Mouse (Mus musculus): ENCODE data around the gene Rp9. TPM values are rescaled to one million over a fixed set of nuclear protein-coding genes. Genes with fewer than 3 reads are reported as not detected.
"Not testable (repeated sequence)": the region's sequence is repeated elsewhere in the genome, so short reads cannot be mapped to it uniquely, and the experiment has no call there.

Gene Rp9
- total RNA-seq, 1 experiment from 2014 or later, result 37.6 TPM

DNA sequence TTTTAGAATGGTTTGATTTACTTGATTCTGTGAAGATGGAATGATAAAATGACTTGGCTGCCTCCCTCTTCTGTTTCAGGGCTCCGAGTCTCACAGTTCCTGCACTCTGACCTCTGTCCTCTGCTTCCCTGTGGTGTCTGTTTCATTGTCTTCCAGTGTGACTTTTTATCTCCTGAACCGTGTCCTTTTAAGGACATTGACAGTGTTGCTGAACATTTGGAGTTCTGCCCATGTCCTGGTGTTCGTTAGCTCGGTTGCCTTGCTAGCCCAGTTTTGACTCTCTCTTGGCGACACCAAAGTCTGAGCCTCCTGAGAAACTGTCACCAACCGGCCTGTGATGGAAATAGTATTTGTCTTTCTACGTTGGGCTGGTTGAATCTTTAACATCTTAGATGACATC lies 49.1 kb downstream of the Rp9 start:
- no peak for DNase-seq

DNA sequence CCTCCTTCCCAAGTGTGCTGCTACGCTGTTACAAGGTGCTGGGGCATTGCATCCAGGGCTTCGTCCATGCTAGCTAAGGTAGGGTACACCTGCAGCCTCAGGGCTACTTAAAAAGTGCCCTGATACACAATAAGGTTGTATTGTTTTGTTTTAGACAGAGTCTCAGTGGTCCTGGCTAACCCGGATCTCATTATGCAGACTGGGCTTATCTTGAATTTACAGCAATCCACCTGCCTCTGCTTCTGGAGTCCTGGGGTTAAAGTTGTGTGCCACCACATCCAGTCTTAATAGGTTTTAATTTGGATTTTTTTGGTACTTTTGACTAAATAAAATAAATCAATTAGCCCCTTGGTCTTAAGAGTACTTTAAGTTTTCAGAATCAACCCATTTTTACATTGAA lies 49.7 kb downstream of the Rp9 start:
- no peak for DNase-seq

DNA sequence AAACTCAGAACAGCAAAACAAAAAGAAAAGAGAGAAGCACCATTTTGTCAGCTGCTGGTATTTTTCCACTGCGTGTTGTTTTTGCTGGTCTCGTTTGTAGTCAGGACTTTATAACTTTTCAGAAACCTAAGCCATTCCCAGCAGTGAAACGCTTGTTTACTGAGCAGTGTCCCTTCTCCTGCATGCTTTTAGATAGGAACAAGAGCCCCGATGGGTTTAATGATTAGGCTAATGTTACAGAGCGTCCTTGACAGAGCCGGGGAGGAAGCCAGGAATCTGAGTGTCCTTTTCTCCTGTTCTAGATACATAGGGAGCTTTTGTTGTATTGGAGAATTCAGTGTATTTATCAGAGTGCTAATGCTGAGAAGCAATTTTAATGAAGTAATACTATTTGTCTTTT lies 52.0 kb downstream of the Rp9 start:
- no peak for DNase-seq

DNA sequence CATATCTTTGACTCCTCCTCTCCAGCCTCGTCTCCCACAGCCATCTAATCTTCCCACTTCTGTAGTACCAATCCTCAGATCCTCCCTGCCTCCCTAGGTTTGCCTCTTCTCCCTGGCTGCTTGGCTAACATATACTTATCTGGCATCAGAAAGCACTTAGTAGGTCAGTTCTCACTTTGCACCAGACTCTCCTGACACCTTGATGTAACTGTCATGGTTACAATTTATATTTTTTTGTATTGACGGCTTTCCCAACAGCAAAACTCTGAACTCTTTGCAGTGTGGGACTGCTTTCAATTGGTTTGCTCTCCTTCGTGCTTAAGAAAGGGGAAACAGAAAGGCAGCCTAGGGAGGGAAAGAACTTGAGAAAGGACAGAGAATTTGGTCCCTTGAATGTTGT lies 53.4 kb downstream of the Rp9 start:
- no peak for DNase-seq

DNA sequence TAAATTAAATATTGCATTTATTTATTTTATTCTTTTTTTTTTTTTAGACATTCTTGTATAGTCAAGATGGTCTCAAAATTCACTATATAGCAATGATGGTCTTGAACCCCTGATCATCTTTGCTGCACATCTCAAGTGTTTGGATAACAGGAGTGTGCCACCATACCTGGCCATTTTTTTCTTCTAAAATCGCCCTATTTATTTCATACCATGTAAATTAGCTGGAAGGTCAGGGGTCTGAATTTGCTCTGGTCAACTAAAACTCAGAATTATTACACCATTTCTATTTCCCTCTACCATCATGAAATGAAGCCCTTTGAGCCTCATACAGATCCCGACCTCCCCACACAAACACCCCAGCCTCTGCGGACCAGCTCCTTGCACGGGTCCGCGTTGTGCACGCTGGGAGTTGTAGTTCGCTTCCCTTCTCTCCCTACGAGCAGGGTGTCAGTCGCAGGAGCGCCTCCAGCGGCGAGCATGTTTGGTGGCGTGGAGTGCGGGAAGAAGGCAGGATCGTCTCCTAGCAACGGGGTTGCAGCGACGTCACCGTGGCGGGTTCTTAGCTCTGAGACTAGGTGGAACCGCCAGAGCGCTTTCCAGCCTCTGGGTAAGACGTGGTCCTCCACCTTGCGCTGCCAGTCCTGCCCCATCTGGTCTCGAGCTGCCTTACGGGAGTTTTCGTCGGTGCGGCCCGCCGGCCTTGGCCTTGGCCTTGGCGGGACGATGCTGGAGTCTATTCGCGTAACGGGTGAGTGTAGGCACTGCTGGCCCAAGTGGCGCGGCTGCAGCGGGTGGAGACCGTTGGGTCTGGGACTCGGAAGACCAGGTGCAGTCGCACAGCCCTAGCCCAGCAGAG lies 58.3 kb downstream of the Rp9 start, which contains the start of gene 9530077C05Rik:
TSS of gene 9530077C05Rik (plus strand) at position 512 of the 856 bp plus-strand sequence.
- peak; percentile 96 for DNase-seq

DNA sequence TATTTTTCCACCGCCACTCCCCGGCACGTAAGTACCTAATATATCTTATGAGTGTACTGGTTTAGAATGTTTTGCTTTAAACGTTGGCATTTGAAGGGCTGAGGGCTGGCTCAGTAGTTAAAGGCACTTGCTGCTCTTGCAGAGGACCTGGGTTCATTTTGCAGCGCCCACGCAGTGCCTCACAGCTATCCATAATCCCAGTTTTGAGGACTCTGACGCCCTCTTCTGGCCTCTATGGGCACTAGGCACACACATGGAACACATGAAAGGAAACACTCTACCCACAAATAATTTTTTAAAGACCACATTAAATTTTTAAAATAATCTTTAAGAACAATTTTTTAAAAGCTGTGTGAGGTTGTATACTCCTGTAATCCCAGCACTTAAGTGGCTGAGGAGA lies 60.0 kb downstream of the Rp9 start:
- no peak for DNase-seq

DNA sequence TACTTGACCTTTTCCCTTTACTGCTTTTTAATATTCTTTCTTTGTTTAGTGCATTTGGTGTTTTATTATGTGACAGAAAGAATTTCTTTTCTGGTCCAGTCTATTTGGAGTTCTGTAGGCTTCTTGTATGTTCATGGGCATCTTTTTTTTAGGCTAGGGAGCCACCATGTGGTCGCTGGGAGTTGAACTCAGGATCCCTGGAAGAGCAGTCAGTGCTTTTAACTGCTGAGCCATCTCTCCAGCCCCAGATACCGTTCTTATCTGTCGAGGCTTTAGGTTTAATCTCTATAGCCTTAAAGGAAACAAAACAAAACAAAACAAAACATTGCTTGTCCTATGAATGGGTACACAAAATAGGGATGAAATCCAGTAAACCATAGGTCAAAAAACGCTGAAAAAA lies 61.2 kb downstream of the Rp9 start:
- DNase-seq, result not testable (repeated sequence)

DNA sequence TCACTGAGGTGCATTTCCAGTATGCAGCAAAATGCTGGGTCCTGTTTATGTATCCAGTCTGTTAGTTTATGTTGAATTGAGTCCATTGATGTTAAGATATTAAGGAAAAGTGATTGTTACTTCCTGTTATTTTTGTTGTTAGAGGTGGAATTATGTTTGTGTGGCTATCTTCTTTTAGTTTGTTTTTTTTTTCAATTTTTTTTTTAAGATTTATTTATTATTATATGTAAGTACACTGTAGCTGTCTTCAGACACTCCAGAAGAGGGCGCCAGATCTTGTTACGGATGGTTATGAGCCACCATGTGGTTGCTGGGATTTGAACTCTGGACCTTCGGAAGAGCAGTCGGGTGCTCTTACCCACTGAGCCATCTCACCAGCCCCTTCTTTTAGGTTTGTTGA lies 61.9 kb downstream of the Rp9 start:
- not testable (repeated sequence) for DNase-seq

DNA sequence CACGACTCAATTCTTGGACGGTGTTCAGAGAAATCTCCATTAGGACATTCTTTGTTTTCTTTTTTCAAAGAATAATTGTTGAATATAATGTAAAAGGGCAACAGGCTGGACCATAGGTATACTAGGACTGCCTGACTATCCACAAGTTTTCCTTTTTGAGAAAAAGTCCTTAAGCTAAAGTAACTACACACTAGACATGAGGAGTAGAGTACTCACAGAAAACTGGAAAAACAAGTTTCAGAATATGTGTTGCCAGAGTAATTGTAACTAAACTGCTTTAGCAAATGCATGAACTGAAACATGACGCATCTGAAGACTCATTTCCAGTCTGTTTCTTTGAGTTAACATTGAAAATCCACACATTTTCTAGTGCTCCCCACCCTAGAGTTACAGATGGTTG lies 64.1 kb downstream of the Rp9 start:
- DNase-seq, result no peak

DNA sequence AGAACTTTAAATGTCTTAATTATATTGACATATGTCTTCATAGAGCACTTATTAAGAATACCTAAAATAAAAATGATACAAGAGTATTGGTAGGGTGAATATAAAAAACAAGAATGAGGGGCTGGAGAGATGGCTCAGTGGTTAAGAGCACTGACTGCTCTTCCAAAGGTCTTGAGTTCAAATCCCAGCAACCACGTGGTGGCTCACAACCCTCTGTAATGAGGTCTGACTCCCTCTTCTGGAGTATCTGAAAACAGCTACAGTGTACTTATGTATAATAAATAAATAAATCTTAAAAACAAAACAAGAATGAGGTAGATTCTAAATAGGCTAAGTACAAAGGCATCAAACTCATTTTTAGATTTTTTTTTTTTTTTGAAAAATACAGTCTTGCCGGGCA lies 66.0 kb downstream of the Rp9 start:
- DNase-seq, result not testable (repeated sequence)

DNA sequence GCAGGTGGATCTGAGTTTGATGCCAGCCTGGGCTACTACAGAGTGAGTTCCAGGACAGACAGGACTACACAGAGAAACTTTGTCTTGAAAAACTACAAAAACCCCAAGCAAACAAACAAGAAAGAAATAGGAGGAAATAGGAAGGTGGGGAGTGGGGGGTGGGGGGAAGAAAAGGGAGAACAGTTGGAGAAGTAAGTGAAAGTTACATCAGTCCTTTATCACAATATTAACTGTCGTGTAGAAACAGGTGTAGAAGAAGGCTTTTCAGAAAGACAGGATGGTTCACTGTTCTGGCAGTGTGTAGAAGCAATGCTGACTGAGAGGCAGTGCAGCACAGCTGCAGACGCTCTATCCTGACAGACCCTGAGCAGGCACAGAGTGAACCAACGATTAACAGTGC lies 66.6 kb downstream of the Rp9 start:
- no peak for DNase-seq

DNA sequence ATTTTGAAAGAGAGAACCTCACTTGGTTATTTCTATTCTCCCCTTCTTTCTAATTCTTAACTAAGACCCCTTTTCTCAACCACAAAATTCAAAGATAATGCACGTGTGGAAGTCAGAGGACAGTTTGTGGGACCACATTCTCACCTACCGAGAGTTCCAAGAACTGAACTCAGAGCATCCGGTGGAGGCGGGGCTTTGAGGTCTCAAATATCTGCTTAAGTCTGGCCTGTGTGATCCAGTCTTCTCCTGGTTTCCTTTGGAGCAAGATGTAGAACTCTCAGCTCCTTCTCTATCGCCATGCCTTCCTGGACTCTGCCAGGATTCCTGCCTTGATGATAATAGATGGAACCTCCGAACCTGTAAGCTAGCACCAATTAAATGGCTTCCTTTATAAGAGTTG lies 67.5 kb downstream of the Rp9 start:
- DNase-seq, result no peak

DNA sequence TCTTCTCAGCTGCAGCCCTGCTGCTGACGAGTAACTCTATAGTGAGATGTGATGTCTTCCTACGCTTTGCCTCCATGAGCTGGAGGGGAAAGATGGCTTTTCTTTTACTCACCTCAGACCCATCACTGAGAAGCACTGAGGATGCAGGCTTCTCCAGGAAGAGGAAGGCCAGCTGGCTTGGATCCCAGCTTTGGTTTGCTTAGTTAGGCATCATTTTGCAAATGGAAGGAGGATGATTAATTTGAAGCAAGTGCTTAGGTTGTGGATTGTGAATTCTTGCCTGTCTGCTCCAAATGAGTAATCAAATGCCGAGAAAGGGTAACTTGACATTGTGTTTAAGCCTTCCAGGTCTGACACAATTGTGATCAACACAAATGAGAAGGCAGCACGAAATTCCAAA lies 70.5 kb downstream of the Rp9 start:
- no peak for DNase-seq

DNA sequence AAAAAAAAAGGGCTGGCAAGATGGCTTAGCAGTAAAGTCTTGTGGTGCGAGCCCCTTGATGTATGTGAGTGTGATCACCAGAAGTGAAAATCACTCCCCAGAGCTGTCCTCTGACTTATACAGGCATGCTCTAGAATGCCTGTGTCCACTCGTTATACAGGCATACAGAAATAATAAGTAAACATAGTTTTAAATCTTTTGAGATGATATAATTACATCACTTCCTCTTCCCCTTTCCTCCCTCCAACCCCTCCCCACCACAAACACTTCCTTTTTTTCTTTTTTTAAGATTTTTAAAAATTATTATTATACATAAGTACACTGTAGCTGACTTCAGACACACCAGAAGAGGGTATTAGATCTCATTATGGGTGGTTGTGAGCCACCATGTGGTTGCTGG lies 74.8 kb downstream of the Rp9 start:
- DNase-seq, result no peak

DNA sequence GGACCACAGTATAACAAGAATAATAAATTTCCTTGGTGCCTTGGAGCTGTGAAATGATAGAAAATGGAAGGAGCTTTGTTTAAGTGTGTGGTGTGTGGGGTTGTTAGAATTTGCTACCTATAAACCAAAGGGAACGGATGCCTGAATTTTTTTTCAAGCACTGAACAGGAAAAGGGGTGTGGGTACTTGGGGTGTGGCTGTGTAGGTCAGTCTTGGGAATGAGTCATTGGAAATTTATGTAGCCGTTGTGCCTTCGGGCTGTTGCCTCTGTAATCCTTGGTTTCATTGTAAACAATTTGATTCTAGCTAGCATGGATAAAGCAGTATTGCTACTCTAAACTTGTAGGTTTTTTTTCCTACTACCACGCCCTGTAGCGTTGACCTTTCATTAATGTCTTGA lies 79.2 kb downstream of the Rp9 start:
- no peak for DNase-seq

DNA sequence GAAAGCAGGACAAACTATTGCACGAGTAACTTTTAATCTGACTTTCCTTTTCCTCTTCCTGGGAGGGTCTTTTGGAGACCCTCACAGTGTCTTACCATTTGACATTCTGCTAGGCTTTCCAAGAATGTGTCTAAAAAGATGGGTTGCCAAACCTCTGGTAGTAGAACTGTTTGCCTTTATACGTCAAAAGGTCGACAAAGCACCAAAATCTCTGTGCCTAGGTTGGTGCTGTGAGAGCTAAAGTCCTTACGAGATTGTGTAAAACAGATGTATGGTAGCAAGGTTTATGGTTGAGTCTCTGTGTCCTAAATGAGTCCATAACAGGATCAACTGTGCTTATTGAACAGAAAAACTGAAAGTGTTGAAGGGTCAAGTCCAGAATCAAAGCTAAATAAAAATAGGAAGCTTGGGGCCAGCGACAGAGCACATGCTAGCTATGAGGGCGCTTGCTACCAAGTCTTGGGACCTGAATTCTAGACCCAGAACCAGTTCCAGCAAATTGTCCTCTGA lies 79.8 kb downstream of the Rp9 start:
- no peak for DNase-seq

DNA sequence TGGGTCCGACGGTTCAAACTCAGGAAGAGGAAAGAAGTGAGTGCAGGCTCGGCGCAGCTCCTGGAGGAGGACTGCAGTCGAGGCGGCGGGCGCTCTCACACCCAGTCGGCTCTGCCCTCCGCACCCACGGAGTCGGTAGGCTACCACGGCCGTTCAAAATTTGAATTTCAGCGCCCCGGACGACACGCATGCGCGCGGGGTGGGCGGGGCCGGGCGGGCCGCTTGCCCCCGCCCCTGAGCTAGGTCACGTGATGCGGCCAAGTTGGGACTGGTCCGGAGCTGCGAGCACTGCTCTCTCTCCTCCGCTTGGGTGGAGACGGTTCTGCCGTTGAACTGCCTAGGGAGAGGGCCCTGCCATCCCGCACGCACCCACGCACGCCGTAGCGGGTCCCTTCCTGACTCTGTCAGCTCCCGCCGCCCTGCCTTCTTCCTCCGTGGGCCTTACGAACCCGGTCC lies 80.5 kb downstream of the Rp9 start, which contains the start of gene Anln:
TSS of gene Anln (minus strand) at position 168 of the 456 bp plus-strand sequence.
- peak; percentile 97 for DNase-seq

DNA sequence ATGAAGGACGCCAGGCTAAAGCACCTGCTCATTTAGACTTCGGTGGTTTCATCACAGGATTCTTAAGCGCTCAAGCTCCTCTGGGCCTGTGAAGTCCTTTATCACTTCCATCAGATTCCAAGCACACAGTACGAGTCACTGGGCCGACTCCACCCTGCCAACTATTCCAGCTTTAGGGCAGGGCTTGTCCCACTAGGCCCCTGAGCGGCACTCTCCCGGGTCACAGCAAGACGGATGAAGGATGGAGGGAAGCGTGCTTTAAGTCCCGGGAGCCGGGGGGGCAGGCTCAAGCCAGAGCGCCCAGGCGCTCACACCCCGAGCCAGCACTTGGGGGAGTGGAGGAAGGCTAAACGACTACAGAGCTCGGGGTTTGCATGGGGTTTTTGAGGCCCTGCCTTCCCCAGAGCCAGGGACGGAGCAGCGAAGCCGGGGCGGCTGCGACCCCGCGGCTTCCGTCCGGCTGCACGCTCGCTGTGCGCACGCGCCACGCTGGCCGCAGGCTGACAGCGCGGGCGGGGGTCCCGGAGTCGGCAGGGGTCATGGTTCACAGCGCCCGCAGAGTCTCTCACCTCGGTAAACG lies 81.1 kb downstream of the Rp9 start:
- DNase-seq, result peak; percentile 66

DNA sequence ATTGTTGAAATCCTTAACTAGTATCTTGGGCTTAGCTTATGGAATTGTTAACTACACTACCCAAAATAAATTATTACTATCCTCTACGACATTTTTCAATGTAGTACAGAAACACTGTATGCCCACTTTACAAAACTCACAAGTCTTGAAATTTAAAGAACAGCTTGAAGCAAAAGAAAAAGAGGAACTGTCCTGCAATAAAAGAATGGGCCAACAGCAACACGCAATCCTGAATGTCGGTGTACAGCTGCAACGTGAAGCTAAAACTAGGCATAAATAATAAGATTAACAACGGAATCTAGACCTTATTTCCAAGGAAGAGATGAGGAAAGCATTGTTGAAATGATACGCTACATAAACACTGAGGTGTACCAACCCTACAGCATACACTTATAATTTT lies 81.6 kb downstream of the Rp9 start:
- DNase-seq, result no peak

DNA sequence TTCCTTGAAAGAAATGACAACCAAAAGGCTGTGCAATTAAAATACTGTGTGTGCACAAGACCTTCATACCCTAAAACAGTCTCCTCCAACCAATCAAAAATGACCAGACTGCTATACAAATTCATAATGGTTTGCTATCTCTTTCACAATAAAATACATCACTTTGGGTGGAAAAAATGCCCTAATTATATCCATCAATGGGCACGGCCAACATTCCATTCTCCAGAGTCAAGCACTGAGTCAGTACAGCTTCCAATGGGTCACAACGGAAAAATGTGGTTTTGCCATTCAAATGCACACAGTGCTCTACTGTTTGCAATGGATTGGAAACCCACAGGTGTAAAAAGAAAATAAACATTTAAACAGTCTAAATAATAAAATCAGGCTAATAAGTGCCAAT lies 83.7 kb downstream of the Rp9 start:
- no peak for DNase-seq

DNA sequence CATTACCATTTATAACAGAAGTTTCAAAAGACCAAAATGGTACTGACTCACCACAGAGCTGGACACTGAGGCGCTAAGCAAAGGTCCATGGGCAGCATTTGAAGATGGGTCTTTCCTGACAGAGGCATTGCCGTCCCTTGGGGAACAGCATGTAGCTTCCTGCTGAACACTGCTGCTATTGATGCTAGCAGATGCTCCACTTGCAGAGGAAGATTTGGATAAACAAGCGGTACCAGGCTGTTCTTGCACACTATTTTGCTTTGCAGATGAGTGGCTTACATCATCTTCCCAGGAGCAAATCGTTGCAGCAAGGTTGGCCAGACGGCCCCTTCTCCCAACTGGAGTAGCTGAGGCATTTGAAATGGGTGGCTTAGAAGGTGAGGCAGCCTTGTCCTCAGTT lies 93.5 kb downstream of the Rp9 start:
- DNase-seq, result no peak

DNA sequence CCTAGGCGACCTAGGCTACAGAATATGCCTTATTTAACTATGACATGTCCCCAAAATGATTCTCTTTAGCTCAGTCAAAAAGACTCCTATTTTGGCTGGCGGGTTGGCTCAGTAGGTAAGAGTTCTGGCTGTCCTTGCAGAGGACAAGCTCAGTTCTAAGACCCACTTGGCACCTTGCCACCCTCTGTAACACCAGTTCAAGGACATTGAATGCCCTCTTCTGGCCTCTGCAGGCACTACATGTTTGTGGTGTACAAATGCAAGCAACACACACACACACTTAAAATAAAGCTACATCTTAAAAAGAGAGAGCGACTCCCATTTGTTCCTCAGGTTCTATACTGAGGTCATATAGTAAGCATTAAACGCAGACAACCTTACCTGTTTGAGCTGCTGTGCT lies 96.8 kb downstream of the Rp9 start:
- DNase-seq, result peak; percentile 55

DNA sequence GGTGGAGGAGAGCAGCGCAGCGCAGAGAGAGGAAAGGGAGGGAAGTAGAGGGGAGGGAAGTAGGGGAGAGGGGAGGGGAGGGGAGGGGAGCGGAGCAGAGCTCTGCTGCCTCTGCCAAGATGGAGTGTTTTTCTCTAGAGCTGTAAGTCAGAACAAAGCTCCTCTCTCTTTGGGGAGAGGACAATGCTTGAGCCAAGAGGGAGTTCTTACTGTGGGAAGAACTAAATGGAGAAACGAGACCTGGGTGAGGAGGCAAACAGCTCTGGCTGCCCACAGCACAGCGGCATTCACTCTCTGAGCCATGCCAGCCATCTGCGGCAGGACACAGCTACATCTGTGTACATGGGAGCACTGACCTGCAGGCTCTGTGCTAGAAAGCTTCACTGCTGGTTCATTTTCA lies 101.5 kb downstream of the Rp9 start:
- no peak for DNase-seq

DNA sequence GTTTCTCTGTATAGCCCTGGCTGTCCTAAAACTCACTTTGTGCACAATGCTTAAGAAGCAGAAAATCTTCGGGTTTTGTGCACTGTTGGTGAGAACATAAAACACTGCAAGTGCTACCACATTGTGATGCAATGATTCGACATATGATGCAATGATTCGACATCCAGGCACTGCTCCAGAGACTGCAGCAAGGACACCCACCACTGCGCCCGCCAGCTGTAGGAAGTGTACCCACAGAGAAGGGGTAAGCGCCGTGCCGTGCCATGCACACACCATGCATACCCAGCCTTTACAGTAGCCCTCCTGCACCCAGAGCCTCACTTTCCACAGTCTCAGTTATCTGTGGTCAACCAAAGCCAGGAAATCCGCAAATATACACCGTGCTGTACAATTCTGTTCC lies 102.9 kb downstream of the Rp9 start:
- peak; percentile 61 for DNase-seq

Data from adrenal gland, postnatal 14 days (tissue).